Mouse (Mus musculus) thymus, postnatal 36 days (tissue): Measurements from ENCODE around the gene Pcare.
"Not testable (repeated sequence)": the region's sequence is repeated elsewhere in the genome, so short reads cannot be mapped to it uniquely, and the experiment has no call there.

Experiments
- DNase-seq, 2 experiments: peaks; one replicate each; pipeline ENCODE4 v3.0.0; 2022; ENCODE audit warnings: mixed read lengths in 2 of 2

The Pcare gene

GRCm38 (mm10) chr17:71752831-71753230, at the start of gene Pcare:
Pcare (minus strand) TSS chr17:71752894.
- no peak for DNase-seq

GRCm38 (mm10) chr17:71795521-71796205, 43.0 kb upstream of the Pcare start:
- no peak for DNase-seq

- DNase-seq = no peak
These were observed 38.9 kb upstream of the Pcare start for GRCm38 (mm10) chr17:71791622-71792021.

GRCm38 (mm10) chr17:71791109-71791508, 38.4 kb upstream of the Pcare start:
- DNase-seq = no peak

- no peak for DNase-seq
These were observed 33.8 kb upstream of the Pcare start for GRCm38 (mm10) chr17:71786456-71786855.

GRCm38 (mm10) chr17:71783366-71783735, 30.7 kb upstream of the Pcare start:
- no peak for DNase-seq

- no peak for DNase-seq
These were observed 30.1 kb upstream of the Pcare start for GRCm38 (mm10) chr17:71782699-71783365.

- DNase-seq = no peak
These were observed 29.6 kb upstream of the Pcare start for GRCm38 (mm10) chr17:71782242-71782698.

- DNase-seq = no peak
These were observed 28.3 kb upstream of the Pcare start for GRCm38 (mm10) chr17:71780945-71781344.

- no peak for DNase-seq
These were observed 27.8 kb upstream of the Pcare start for GRCm38 (mm10) chr17:71780490-71780889.

- no peak for DNase-seq
These were observed 26.0 kb upstream of the Pcare start for GRCm38 (mm10) chr17:71778696-71779095.

- DNase-seq = no peak
These were observed 22.6 kb upstream of the Pcare start for GRCm38 (mm10) chr17:71775279-71775678.

- DNase-seq = no peak
These were observed 21.5 kb upstream of the Pcare start for GRCm38 (mm10) chr17:71774173-71774572.

- no peak for DNase-seq
These were observed 18.0 kb upstream of the Pcare start for GRCm38 (mm10) chr17:71770696-71771095.

- no peak for DNase-seq
These were observed 16.9 kb upstream of the Pcare start for GRCm38 (mm10) chr17:71769564-71769963.

- DNase-seq = not testable (repeated sequence)
These were observed 15.5 kb upstream of the Pcare start, which contains the start of gene Clip4 for GRCm38 (mm10) chr17:71768173-71768572. Clip4 (plus strand) TSS chr17:71768473.

- DNase-seq = no peak
These were observed 7.8 kb upstream of the Pcare start for GRCm38 (mm10) chr17:71760536-71760935.

- no peak for DNase-seq
These were observed 3.0 kb downstream of the Pcare start for GRCm38 (mm10) chr17:71749616-71750168.

GRCm38 (mm10) chr17:71747561-71747960, 5.1 kb downstream of the Pcare start:
- DNase-seq = no peak

- DNase-seq = no peak
These were observed 6.6 kb downstream of the Pcare start for GRCm38 (mm10) chr17:71746114-71746513.

GRCm38 (mm10) chr17:71742935-71743334, 9.8 kb downstream of the Pcare start:
- DNase-seq = no peak

GRCm38 (mm10) chr17:71742156-71742555, 10.5 kb downstream of the Pcare start:
- no peak for DNase-seq

- no peak for DNase-seq
These were observed 16.3 kb downstream of the Pcare start for GRCm38 (mm10) chr17:71736442-71736841.

GRCm38 (mm10) chr17:71730655-71731054, 22.0 kb downstream of the Pcare start:
- no peak for DNase-seq
